Mouse (Mus musculus): ENCODE measurements around the gene Cog7.
A peak's percentile ranks its signal among the peaks of the same experiment; 100 is the strongest.

Gene Cog7

GRCm38 (mm10) chr7:121981307-121981871 lies at the start of gene Cog7:
Gene Cog7, minus strand, starts transcription at chr7:121981711.
- peak; percentile 90 for DNase-seq

- DNase-seq, result no peak
Measured at GRCm38 (mm10) chr7:122022131-122022530, 40.6 kb upstream of the Cog7 start.

GRCm38 (mm10) chr7:122020667-122021354 lies 39.3 kb upstream of the Cog7 start, which contains the start of gene Gga2:
Gene Gga2, minus strand, starts transcription at chr7:122021222.
- peak; percentile 89 for DNase-seq

GRCm38 (mm10) chr7:122020273-122020666 lies 38.8 kb upstream of the Cog7 start:
- DNase-seq, result no peak

GRCm38 (mm10) chr7:122018978-122019377 lies 37.5 kb upstream of the Cog7 start:
- DNase-seq, result no peak

- DNase-seq, result no peak
Measured at GRCm38 (mm10) chr7:122018247-122018646, 36.7 kb upstream of the Cog7 start.

- no peak for DNase-seq
Measured at GRCm38 (mm10) chr7:122015734-122016133, 34.2 kb upstream of the Cog7 start.

GRCm38 (mm10) chr7:122015105-122015504 lies 33.6 kb upstream of the Cog7 start:
- DNase-seq, result no peak

- no peak for DNase-seq
Measured at GRCm38 (mm10) chr7:122012949-122013348, 31.4 kb upstream of the Cog7 start.

- DNase-seq, result peak; percentile 34
Measured at GRCm38 (mm10) chr7:122012370-122012769, 30.9 kb upstream of the Cog7 start.

GRCm38 (mm10) chr7:122000396-122000795 lies 18.9 kb upstream of the Cog7 start:
- DNase-seq, result no peak

GRCm38 (mm10) chr7:121995961-121996360 lies 14.4 kb upstream of the Cog7 start:
- DNase-seq, result no peak

- DNase-seq, result peak; percentile 51
Measured at GRCm38 (mm10) chr7:121975031-121975430, 6.5 kb downstream of the Cog7 start.

- no peak for DNase-seq
Measured at GRCm38 (mm10) chr7:121971698-121972097, 9.8 kb downstream of the Cog7 start.

- DNase-seq, result no peak
Measured at GRCm38 (mm10) chr7:121970250-121970649, 11.3 kb downstream of the Cog7 start.

GRCm38 (mm10) chr7:121968816-121969215 lies 12.7 kb downstream of the Cog7 start:
- no peak for DNase-seq

- DNase-seq, result no peak
Measured at GRCm38 (mm10) chr7:121968242-121968641, 13.3 kb downstream of the Cog7 start.

- DNase-seq, result no peak
Measured at GRCm38 (mm10) chr7:121966169-121966568, 15.3 kb downstream of the Cog7 start.

GRCm38 (mm10) chr7:121963883-121964398 lies 17.6 kb downstream of the Cog7 start:
- peak; percentile 71 for DNase-seq

GRCm38 (mm10) chr7:121962571-121962959 lies 18.9 kb downstream of the Cog7 start:
- DNase-seq, result no peak

GRCm38 (mm10) chr7:121961913-121962570 lies 19.5 kb downstream of the Cog7 start:
- no peak for DNase-seq

- DNase-seq, result no peak
Measured at GRCm38 (mm10) chr7:121955802-121956201, 25.7 kb downstream of the Cog7 start.

GRCm38 (mm10) chr7:121954891-121955669 lies 26.4 kb downstream of the Cog7 start:
- no peak for DNase-seq

All from cerebellum, adult 9-11 months (tissue).